Mouse (Mus musculus) kidney, postnatal 0 days (tissue): ENCODE data around the gene Tmtc2. TPM values are rescaled to one million over a fixed set of nuclear protein-coding genes. Genes with fewer than 3 reads are reported as not detected.

ENCODE experiments used
- ATAC-seq: fragments of 200-750 bp; cut with Nextera tagmentation; replicated peaks from 2 replicates; pipeline ENCODE4 v1.8.0; 2017; ENCODE audit warnings: low read depth, moderate number of reproducible peaks, moderate TSS enrichment, moderate library complexity; ENCODE audit not compliant: low FRiP score
- DNase-seq: peaks from one replicate; pipeline ENCODE4 v3.0.0-alpha.2; 2016; ENCODE audit warnings: low spot score
- H3K27ac ChIP-seq: fragments of 300-500 bp; sonication (generic); 2 replicates; pipeline ENCODE4 v1.5.1; 2014; ENCODE audit warnings: mild to moderate bottlenecking
- H3K27me3 ChIP-seq: fragments of 300-500 bp; sonication (generic); 2 replicates; pipeline ENCODE4 v1.6.1; 2014; ENCODE audit warnings: low read length, mixed read lengths; ENCODE audit not compliant: insufficient read depth
- H3K36me3 ChIP-seq: fragments of 300-500 bp; sonication (generic); 2 replicates; pipeline ENCODE4 v1.6.1; 2014; ENCODE audit warnings: low read length, mixed read lengths; ENCODE audit not compliant: insufficient read depth
- H3K4me1 ChIP-seq: fragments of 300-500 bp; sonication (generic); replicated peaks from 2 replicates; pipeline ENCODE4 v1.6.1; 2014; ENCODE audit warnings: antibody characterized with exemption, low read length, mixed read lengths; ENCODE audit not compliant: insufficient read depth
- H3K4me2 ChIP-seq: fragments of 300-500 bp; sonication (generic); 2 replicates; pipeline ENCODE4 v1.6.1; 2014; ENCODE audit warnings: mild to moderate bottlenecking, low read length, moderate library complexity, mixed read lengths
- H3K4me3 ChIP-seq: fragments of 300-500 bp; sonication (generic); replicated peaks from 2 replicates; pipeline ENCODE4 v1.5.1; 2014; ENCODE audit warnings: low read depth, low read length
- H3K9ac ChIP-seq: fragments of 300-500 bp; sonication (generic); 2 replicates; pipeline ENCODE4 v1.6.1; 2014; ENCODE audit warnings: low read depth, low read length
- H3K9me3 ChIP-seq: fragments of 300-500 bp; sonication (generic); replicated peaks from 2 replicates; pipeline ENCODE4 v1.6.1; 2016; ENCODE audit warnings: low read length, inconsistent platforms, mixed read lengths
- CTCF ChIP-seq: IDR thresholded peaks from 2 replicates; pipeline ENCODE4 v1.5.1; 2016; ENCODE audit warnings: antibody characterized with exemption, low read depth, mild to moderate bottlenecking, moderate library complexity
- WGBS: fragments of 180-500 bp; shearing (Covaris S2); extraction: QIAGEN DNeasy Blood & Tissue Kit; methylation state at CpG from one replicate; pipeline ENCODE4 v1.1.7; 2014; 5-methylcytosine and 5-hydroxymethylcytosine counted together
- polyA plus RNA-seq: library from polyadenylated mRNA; unstranded; fragments of >200 nt; fragmentation: Nextera tagmentation; extraction: Ambion mirVana; gene quantifications from 2 replicates; pipeline ENCODE4 v1.2.1, GENCODE M21; 2015

Gene Tmtc2
- 4.5 and 5.2 TPM in 2 replicates for polyA plus RNA-seq

DNA sequence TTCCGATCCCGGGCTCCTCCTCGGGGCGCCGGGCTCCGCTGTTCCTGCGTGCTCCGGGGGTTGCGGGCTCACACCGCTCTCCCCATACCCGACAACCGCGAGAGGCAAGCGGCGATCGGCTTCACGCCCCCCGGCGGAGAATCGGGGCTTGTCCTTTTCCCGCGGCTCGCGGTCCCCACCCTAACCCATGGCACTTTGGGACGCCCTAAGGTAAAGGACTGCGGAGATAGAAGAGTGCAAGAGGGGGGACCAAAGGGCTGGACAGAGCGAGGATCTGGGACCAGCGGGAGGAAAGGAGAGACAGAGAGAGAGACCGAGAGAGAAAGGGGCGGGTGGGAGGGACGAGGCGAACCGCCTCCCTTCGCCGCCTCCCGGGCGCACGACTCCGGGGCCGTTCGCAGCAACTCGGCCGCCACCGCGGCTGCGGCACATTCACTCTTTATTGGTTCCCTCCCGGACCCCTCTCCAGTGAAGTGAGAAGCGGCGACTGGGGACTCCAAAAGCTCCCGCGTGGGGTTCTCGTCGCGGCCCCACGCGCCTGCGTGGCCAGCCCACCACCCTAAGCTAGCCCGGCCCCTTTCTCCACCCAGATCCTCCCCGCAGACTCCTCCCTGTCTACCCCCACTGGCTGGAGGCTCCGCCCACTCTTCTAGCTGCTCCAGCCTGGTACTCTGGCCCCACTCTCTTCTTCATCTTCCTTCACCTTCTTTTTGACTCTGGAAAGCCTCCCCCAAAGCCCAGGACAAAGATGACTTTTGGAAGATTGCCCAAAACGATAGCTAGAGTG lies at the start of gene Tmtc2:
Gene Tmtc2, minus strand, starts transcription at position 544 of the 787 bp plus-strand sequence.
- Histone ChIP-seq H3K4me3 (peak within 1 kb of the TSS; percentile 63), H3K4me2 (peak within 1 kb of the TSS; percentile 81), H3K36me3 (no peaks in the 10 kb centered on the region), H3K27me3 (no peaks in the 10 kb centered on the region), H3K9me3 (no peaks in the 10 kb centered on the region), H3K9ac (peak within 1 kb of the TSS; percentile 63), H3K4me1 (peaks cover 5% of the 10 kb centered on the region; the same call in 1 of the 2 replicates), H3K27ac (peak within 1 kb of the TSS; percentile 70)
- WGBS: under 1% methylated on average over 55 of the region's 61 CpGs
- DNase-seq: peak; percentile 97
- peak; percentile 39 for TF ChIP-seq CTCF
- ATAC-seq: peak; percentile 93

DNA sequence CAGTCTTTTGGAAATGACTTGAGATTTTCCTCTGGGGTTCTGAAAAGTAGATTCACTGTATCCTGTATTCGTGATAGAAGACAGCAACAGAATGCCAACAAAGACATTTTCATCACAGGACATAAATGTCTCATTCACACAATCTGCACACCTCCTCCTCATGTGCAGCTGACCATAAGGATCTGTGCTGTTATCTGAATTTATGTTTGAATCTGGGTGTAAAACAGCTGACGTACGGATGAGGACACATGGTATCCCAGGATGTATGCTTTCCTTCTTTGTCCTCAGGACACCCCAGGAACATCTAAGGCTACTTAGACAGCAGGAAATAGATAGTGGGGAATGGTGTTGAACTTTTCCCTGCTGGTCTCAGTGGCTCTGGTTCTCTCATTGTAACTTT lies 37.9 kb upstream of the Tmtc2 start:
- 85% methylated on average over 3 of the region's 3 CpGs for WGBS
- no peak overlapping the region for H3K4me3 ChIP-seq
- H3K9ac ChIP-seq: no peak overlapping the region
- no peak for ATAC-seq
- DNase-seq: no peak
- no peak overlapping the region for H3K27ac ChIP-seq
- no peaks in the 10 kb centered on the region for H3K4me1 ChIP-seq
- no peaks in the 10 kb centered on the region for H3K9me3 ChIP-seq
- H3K36me3 ChIP-seq: no peaks in the 10 kb centered on the region
- H3K4me2 ChIP-seq: no peak overlapping the region
- no peaks in the 10 kb centered on the region for H3K27me3 ChIP-seq
- TF ChIP-seq CTCF: no peak

DNA sequence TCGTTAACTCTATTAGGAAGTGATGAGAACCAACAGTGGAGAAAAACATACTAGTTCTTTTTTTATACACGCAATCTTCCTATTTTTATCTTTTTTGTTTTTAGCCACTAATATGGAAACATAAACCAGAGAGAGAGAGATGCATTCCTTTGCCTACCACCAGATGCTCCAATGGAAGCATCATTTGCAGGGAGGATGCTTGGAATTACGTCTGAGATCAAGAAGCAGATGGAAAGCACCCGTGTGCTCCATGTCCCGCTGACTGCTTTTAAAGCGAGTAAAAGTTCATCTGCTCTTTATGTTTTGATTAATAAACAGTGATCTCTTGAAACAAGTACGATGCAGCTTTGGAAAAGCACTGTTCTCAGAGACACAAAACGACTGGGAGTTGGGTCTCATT lies 24.6 kb upstream of the Tmtc2 start:
- Histone ChIP-seq H3K4me2 (no peak overlapping the region), H3K36me3 (no peaks in the 10 kb centered on the region), H3K27ac (no peak overlapping the region), H3K27me3 (no peaks in the 10 kb centered on the region), H3K4me1 (no peaks in the 10 kb centered on the region), H3K4me3 (no peak overlapping the region), H3K9me3 (no peaks in the 10 kb centered on the region), H3K9ac (no peak overlapping the region)
- ATAC-seq (no peak), DNase-seq (no peak)
- WGBS: 66% methylated on average over 8 of the region's 8 CpGs
- TF ChIP-seq CTCF: no peak

DNA sequence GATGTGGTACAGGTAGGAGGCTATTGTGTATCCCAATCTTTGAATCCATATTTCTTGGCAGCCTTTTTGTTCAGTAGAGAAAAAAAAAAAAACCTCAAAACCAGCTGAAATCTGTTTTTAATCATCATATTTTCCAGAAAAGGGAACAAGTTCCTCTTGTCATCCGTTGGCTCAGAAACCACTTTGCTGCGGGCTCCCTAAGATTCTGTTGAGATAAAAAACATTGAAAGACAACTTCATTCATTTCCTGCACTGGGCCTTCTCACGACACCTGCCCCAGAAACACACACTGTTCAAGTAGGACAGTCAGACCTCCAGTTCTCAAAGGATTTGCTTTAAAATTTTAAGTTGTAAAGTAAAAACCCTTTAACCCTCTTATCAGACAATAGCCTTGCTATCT lies 23.0 kb upstream of the Tmtc2 start:
- Histone ChIP-seq H3K4me2 (no peak overlapping the region), H3K36me3 (no peaks in the 10 kb centered on the region), H3K27ac (no peak overlapping the region), H3K4me1 (no peaks in the 10 kb centered on the region), H3K27me3 (no peaks in the 10 kb centered on the region), H3K4me3 (no peak overlapping the region), H3K9ac (no peak overlapping the region), H3K9me3 (no peaks in the 10 kb centered on the region)
- 57% methylated on average over 3 of the region's 3 CpGs for WGBS
- no peak for DNase-seq
- no peak for TF ChIP-seq CTCF
- ATAC-seq: no peak

DNA sequence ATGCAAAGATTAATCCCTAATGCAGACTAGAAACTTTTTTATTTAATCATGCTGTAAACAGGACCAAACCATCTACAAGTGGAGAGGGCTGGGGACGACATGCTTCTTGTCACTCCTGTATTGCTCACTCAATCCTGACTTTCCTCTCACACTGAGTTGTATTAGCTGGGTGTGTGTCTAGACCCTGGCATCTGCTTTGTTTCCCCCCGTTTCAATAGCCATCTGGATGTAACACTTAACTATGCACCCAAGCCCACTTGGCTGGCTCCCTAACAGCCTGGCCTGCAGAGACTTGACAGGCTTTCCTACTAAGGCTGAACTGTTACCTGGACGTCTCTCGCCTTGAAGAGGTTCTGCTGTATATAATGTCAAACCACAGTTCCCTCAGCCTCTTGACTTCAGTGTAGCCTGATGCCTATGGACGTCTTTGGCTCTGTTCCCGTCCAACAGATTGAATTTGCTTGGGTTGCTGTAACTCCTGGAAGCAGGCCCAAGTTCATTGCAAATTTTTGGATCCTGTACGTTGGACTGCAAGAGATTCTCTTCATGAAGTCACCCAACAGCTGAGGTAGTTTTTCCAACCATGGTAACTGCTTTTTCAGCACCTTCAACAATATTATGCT lies 21.3 kb upstream of the Tmtc2 start:
- no peaks in the 10 kb centered on the region for H3K4me1 ChIP-seq
- H3K4me2 ChIP-seq: no peak overlapping the region
- no peak for ATAC-seq
- H3K36me3 ChIP-seq: no peaks in the 10 kb centered on the region
- no peak overlapping the region for H3K4me3 ChIP-seq
- 75% methylated on average over 7 of the region's 7 CpGs for WGBS
- no peak overlapping the region for H3K27ac ChIP-seq
- H3K9ac ChIP-seq: no peak overlapping the region
- DNase-seq: no peak
- H3K27me3 ChIP-seq: no peaks in the 10 kb centered on the region
- TF ChIP-seq CTCF: no peak
- no peaks in the 10 kb centered on the region for H3K9me3 ChIP-seq

DNA sequence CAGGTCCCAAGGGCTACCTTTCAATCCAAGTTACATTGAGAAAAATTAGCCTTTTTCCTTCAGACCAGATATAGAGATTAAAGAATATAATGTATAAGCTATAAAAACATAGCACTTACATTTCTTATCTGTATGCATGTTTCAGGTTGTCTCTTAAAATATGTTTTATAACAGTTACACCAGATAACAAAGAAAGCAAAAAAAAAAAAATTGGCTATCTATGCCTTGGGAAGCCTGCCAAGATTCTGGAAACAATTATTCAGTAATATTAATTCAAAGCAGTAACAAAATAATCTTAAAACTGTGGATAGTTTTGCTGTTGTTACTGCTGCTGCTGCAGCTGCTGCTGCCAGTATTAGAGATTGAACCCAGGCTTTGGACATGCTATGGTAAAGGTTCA lies 13.9 kb upstream of the Tmtc2 start:
- Histone ChIP-seq H3K36me3 (no peaks in the 10 kb centered on the region), H3K9me3 (no peaks in the 10 kb centered on the region), H3K9ac (no peak overlapping the region), H3K4me1 (no peaks in the 10 kb centered on the region), H3K27ac (no peak overlapping the region), H3K4me3 (no peak overlapping the region), H3K4me2 (no peak overlapping the region), H3K27me3 (no peaks in the 10 kb centered on the region)
- DNase-seq (no peak), ATAC-seq (no peak)
- TF ChIP-seq CTCF: no peak
